Mouse (Mus musculus) erythroblast, embryonic 14.5 days (primary cell): ENCODE measurements around the gene Dzip1l.

ENCODE experiments used
- GATA1 ChIP-seq: IDR thresholded peaks from 2 replicates; pipeline ENCODE4 v1.6.1; 2012; ENCODE audit warnings: low read length, inconsistent platforms, mixed read lengths
- TAL1 ChIP-seq: IDR thresholded peaks from 3 replicates; pipeline ENCODE4 v1.6.1; 2012; ENCODE audit warnings: low read length, inconsistent platforms, mixed read lengths

GRCm38 (mm10) chr9:99637227-99637626 lies 7.9 kb downstream of the Dzip1l start:
- TF ChIP-seq TAL1 = no peak
- no peak for TF ChIP-seq GATA1
